ENCODE assay signal across 21 mouse cellular contexts in the genomic region with DNA sequence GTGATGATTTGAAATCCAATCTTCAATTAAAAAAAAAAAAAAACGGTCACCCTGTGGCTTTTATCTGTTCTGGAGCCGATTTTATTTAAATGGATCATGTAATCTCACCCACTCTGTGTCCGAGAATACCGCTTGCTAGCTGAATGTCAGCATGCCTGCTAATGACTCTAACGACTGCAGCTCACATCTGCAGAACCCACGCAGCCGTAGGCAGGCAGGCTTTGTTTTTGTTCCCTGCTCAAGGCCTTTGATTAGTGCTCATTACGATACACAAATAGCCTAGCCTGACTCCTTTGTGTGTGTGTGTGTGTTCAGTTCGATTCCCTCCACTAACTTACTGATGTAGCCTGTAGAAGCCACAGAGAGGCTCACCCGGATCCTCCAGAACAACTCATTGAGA.
DNase-seq lines count a peak whose midpoint lies in the region; ATAC-seq and TF ChIP-seq lines count a peak whose summit lies in the region.
"Had no signal": no experiment of that assay in that cellular context is flagged by ENCODE, and none has a peak within 500 bp of the region (broad histone marks: within the 10 kb centered on the region; RNA-seq: fewer than 3 reads in every experiment).

No protein-coding gene starts in this region.

- H3K4me1 ChIP-seq in hindbrain, embryonic 13.5 days (replicated peaks), result peaks cover 4% of the 10 kb centered on the region; the same call in 1 of the 2 replicates
- no peaks in the 10 kb centered on the region for H3K4me1 ChIP-seq in hindbrain, embryonic 11.5 days (replicated peaks; ENCODE audit: control insufficient read depth, insufficient read depth, low read length)
- no peaks in the 10 kb centered on the region for H3K4me1 ChIP-seq in forebrain, embryonic 11.5 days (replicated peaks; ENCODE audit: control insufficient read depth, insufficient read depth, low read length)
- H3K4me1 ChIP-seq in olfactory bulb, adult 2 months (ENCODE audit: control insufficient read depth, insufficient read depth, low read length), result peaks cover 10% of the 10 kb centered on the region
- H3K4me1 ChIP-seq in lung, adult 2 months (ENCODE audit: control insufficient read depth, insufficient read depth, low read length), result no peaks in the 10 kb centered on the region
- H3K4me1 ChIP-seq: heart, embryonic 10.5 days; liver, embryonic 15.5 days; megakaryocyte, embryonic 14.5 days had no signal

- H3K9ac ChIP-seq in hindbrain, embryonic 13.5 days, result no peak overlapping the region
- no peak overlapping the region for H3K9ac ChIP-seq in hindbrain, embryonic 11.5 days (ENCODE audit: low read depth, low read length)
- no peak overlapping the region for H3K9ac ChIP-seq in forebrain, embryonic 11.5 days (ENCODE audit: low read length)
- H3K9ac ChIP-seq: liver, embryonic 15.5 days had no signal

- intact Hi-C loops in left cerebral cortex, postnatal 25 days (cut with DNase I), result no loop called here
- intact Hi-C loops in left cerebral cortex, adult 2 months (cut with DNase I), result no loop called here

- H3K4me2 ChIP-seq in hindbrain, embryonic 13.5 days, result no peak overlapping the region
- no peak overlapping the region for H3K4me2 ChIP-seq in hindbrain, embryonic 11.5 days (replicated peaks; ENCODE audit: low read depth, low read length)
- H3K4me2 ChIP-seq in forebrain, embryonic 11.5 days (ENCODE audit: low read depth, low read length, severe bottlenecking), result no peak overlapping the region
- H3K4me2 ChIP-seq: liver, embryonic 15.5 days had no signal

- no peak for TF ChIP-seq CTCF in left cerebral cortex, adult 2 months (IDR thresholded peaks at IDR 0.05)
- no peak for TF ChIP-seq CTCF in olfactory bulb, adult 2 months (IDR thresholded peaks at IDR 0.05; ENCODE audit: insufficient read depth, low read depth, low read length)
- no peak for TF ChIP-seq CTCF in lung, adult 2 months (IDR thresholded peaks at IDR 0.05; ENCODE audit: insufficient read depth, low read length)

- no peak for ATAC-seq in hindbrain, embryonic 13.5 days (ENCODE audit: low FRiP score)
- ATAC-seq in hindbrain, embryonic 11.5 days (ENCODE audit: low FRiP score), result no peak
- ATAC-seq in forebrain, embryonic 11.5 days (replicated peaks; ENCODE audit: low FRiP score), result peak; percentile 44; the same call in 1 of the 2 replicates
- ATAC-seq: hindbrain, postnatal 0 days had no signal

- H3K27me3 ChIP-seq in hindbrain, embryonic 13.5 days, result no peaks in the 10 kb centered on the region
- no peaks in the 10 kb centered on the region for H3K27me3 ChIP-seq in hindbrain, embryonic 11.5 days (ENCODE audit: control insufficient read depth, insufficient read depth, low read length)
- no peaks in the 10 kb centered on the region for H3K27me3 ChIP-seq in forebrain, embryonic 11.5 days (ENCODE audit: control insufficient read depth, insufficient read depth, low read length)
- H3K27me3 ChIP-seq: liver, embryonic 15.5 days; megakaryocyte, embryonic 14.5 days had no signal

- DNase-seq in hindbrain, embryonic 11.5 days (ENCODE audit: low spot score), result no peak
- peak; percentile 16 to 22 for DNase-seq in left cerebral cortex, postnatal 25 days (ENCODE audit: low spot score in 2 of 2)
- DNase-seq in left cerebral cortex, adult 2 months (ENCODE audit: extremely low spot score in 1 of 2, low spot score in 2 of 2), result no peak
- DNase-seq in forebrain, embryonic 11.5 days (ENCODE audit: low spot score), result peak; percentile 64
- no peak for DNase-seq in lung, adult 2 months
- DNase-seq in thymus, adult 18-20 months, result no peak
- DNase-seq: cerebellum, adult 11-12 months; cerebellum, postnatal 36 days; gastrocnemius, postnatal 36 days; heart, postnatal 14 days; kidney, adult 11 months; kidney, postnatal 4 days; lung, postnatal 14 days; thymus, postnatal 4 days had no signal

- H3K4me3 ChIP-seq in hindbrain, embryonic 13.5 days, result no peak overlapping the region
- H3K4me3 ChIP-seq in hindbrain, embryonic 11.5 days (ENCODE audit: low read depth, low read length), result no peak overlapping the region
- H3K4me3 ChIP-seq in left cerebral cortex, adult 2 months, result no peak overlapping the region
- no peak overlapping the region for H3K4me3 ChIP-seq in forebrain, embryonic 11.5 days (ENCODE audit: low read depth, low read length)
- no peak overlapping the region for H3K4me3 ChIP-seq in olfactory bulb, adult 2 months (ENCODE audit: insufficient read depth, low read depth, low read length)
- H3K4me3 ChIP-seq in lung, adult 2 months (replicated peaks; ENCODE audit: extremely low read depth, low read depth, low read length), result no peak overlapping the region
- H3K4me3 ChIP-seq: heart, embryonic 10.5 days; liver, embryonic 15.5 days; megakaryocyte, embryonic 14.5 days; myocyte had no signal

- peak overlapping the region; percentile 73 for H3K27ac ChIP-seq in hindbrain, embryonic 13.5 days
- no peak overlapping the region for H3K27ac ChIP-seq in hindbrain, embryonic 11.5 days (ENCODE audit: low read depth, low read length)
- no peak overlapping the region for H3K27ac ChIP-seq in left cerebral cortex, adult 2 months
- H3K27ac ChIP-seq in forebrain, embryonic 11.5 days (ENCODE audit: low read depth, low read length), result no peak overlapping the region
- H3K27ac ChIP-seq in olfactory bulb, adult 2 months (ENCODE audit: insufficient read depth, low read depth, low read length), result peak overlapping the region; percentile 48
- H3K27ac ChIP-seq: heart, embryonic 10.5 days; hindbrain, postnatal 0 days; liver, embryonic 15.5 days had no signal

- H3K9me3 ChIP-seq in hindbrain, embryonic 13.5 days, result no peaks in the 10 kb centered on the region
- no peaks in the 10 kb centered on the region for H3K9me3 ChIP-seq in hindbrain, embryonic 11.5 days (ENCODE audit: control insufficient read depth, low read length)
- no peaks in the 10 kb centered on the region for H3K9me3 ChIP-seq in forebrain, embryonic 11.5 days (ENCODE audit: control insufficient read depth, low read length)
- H3K9me3 ChIP-seq: heart, embryonic 10.5 days; liver, embryonic 15.5 days had no signal

- WGBS in hindbrain, embryonic 13.5 days, result 47% methylated on average over 10 of the region's 10 CpGs
- 70% methylated on average over 10 of the region's 10 CpGs for WGBS in hindbrain, embryonic 11.5 days
- 31% methylated on average over 10 of the region's 10 CpGs for WGBS in forebrain, embryonic 11.5 days
- WGBS in olfactory bulb, adult 2 months, result 26% methylated on average over 10 of the region's 10 CpGs
- 73% methylated on average over 10 of the region's 10 CpGs for WGBS in lung, adult 2 months

- TF ChIP-seq POLR2A in olfactory bulb, adult 2 months (IDR thresholded peaks at IDR 0.05; ENCODE audit: insufficient read depth, low read depth, low read length), result no peak
- no peak for TF ChIP-seq POLR2A in lung, adult 2 months (IDR thresholded peaks at IDR 0.05; ENCODE audit: borderline replicate concordance, extremely low read depth, low read depth, low read length)

- no peaks in the 10 kb centered on the region for H3K36me3 ChIP-seq in hindbrain, embryonic 13.5 days
- no peaks in the 10 kb centered on the region for H3K36me3 ChIP-seq in hindbrain, embryonic 11.5 days (ENCODE audit: control insufficient read depth, insufficient read depth, low read length)
- H3K36me3 ChIP-seq in forebrain, embryonic 11.5 days (ENCODE audit: control insufficient read depth, insufficient read depth, low read length), result no peaks in the 10 kb centered on the region
- H3K36me3 ChIP-seq: heart, embryonic 10.5 days; liver, embryonic 15.5 days had no signal

Comparison
In these comparisons a context has a peak if more than half of its experiments do, and no peak if none do; other contexts are left out.
1. H3K27ac ChIP-seq: peak in hindbrain, embryonic 13.5 days (single experiment) and olfactory bulb, adult 2 months (single experiment); none in hindbrain, embryonic 11.5 days (single experiment), left cerebral cortex, adult 2 months (single experiment) and forebrain, embryonic 11.5 days (single experiment).
2. DNase-seq: peak in left cerebral cortex, postnatal 25 days (2 of 2) and forebrain, embryonic 11.5 days (single experiment); none in hindbrain, embryonic 11.5 days (single experiment), left cerebral cortex, adult 2 months (0 of 2), lung, adult 2 months (single experiment) and thymus, adult 18-20 months (0 of 2).